15 mouse cellular contexts compared by ENCODE assay signal in genomic region chr1:170795741-170796347, GRCm38 (mm10).
DNase-seq lines count a peak whose midpoint lies in the region; ATAC-seq and TF ChIP-seq lines count a peak whose summit lies in the region.
"Had no signal": no experiment of that assay in that cellular context is flagged by ENCODE, and none has a peak within 500 bp of the region (broad histone marks: within the 10 kb centered on the region; RNA-seq: fewer than 3 reads in every experiment).

No protein-coding gene starts in this region.

- H3K27me3 ChIP-seq in spleen, adult 2 months (ENCODE audit: control insufficient read depth, insufficient read depth, low read length): no peaks in the 10 kb centered on the region
- no peaks in the 10 kb centered on the region for H3K27me3 ChIP-seq in stomach, postnatal 0 days (ENCODE audit: control insufficient read depth, insufficient read depth, low read length)
- H3K27me3 ChIP-seq in hindbrain, embryonic 11.5 days (ENCODE audit: control insufficient read depth, insufficient read depth, low read length): no peaks in the 10 kb centered on the region
- H3K27me3 ChIP-seq: embryonic facial prominence, embryonic 12.5 days; forebrain, embryonic 13.5 days; kidney, embryonic 15.5 days; neural tube, embryonic 15.5 days had no signal

- peak; percentile 65 to 84; a peak in 3 of 4 replicates for ATAC-seq in hematopoietic stem cell, adult 5-6 weeks (replicated peaks in 1 of 2; ENCODE audit: insufficient read depth in 1 of 2, low FRiP score in 2 of 2, low TSS enrichment in 1 of 2, low read depth in 1 of 2, poor library complexity in 2 of 2, severe bottlenecking in 2 of 2)
- ATAC-seq in stomach, postnatal 0 days (ENCODE audit: low FRiP score, low TSS enrichment): no peak
- ATAC-seq in hindbrain, embryonic 11.5 days (ENCODE audit: low FRiP score): no peak
- ATAC-seq: forebrain, embryonic 13.5 days had no signal

- no peaks in the 10 kb centered on the region for H3K9me3 ChIP-seq in stomach, postnatal 0 days (ENCODE audit: control insufficient read depth, low read length)
- no peaks in the 10 kb centered on the region for H3K9me3 ChIP-seq in hindbrain, embryonic 11.5 days (ENCODE audit: control insufficient read depth, low read length)
- H3K9me3 ChIP-seq: embryonic facial prominence, embryonic 12.5 days; forebrain, embryonic 13.5 days; heart, embryonic 10.5 days; kidney, embryonic 15.5 days; neural tube, embryonic 15.5 days had no signal

- no peak for TF ChIP-seq POLR2A in spleen, adult 2 months (IDR thresholded peaks at IDR 0.05; ENCODE audit: low read depth, low read length)

- H3K9ac ChIP-seq in stomach, postnatal 0 days (ENCODE audit: low read length): no peak overlapping the region
- H3K9ac ChIP-seq in hindbrain, embryonic 11.5 days (ENCODE audit: low read depth, low read length): no peak overlapping the region
- H3K9ac ChIP-seq: embryonic facial prominence, embryonic 12.5 days; forebrain, embryonic 13.5 days; kidney, embryonic 15.5 days; neural tube, embryonic 15.5 days had no signal

- TF ChIP-seq EP300 in stomach, postnatal 0 days (optimal IDR thresholded peaks at IDR 0.05): no peak

- H3K27ac ChIP-seq in spleen, adult 2 months (ENCODE audit: insufficient read depth, low read length): peak overlapping the region; percentile 62; the same call in 1 of the 2 replicates
- H3K27ac ChIP-seq in stomach, postnatal 0 days (replicated peaks): no peak overlapping the region
- H3K27ac ChIP-seq in hindbrain, embryonic 11.5 days (ENCODE audit: low read depth, low read length): no peak overlapping the region
- H3K27ac ChIP-seq: embryonic facial prominence, embryonic 12.5 days; forebrain, embryonic 13.5 days; heart, embryonic 10.5 days; kidney, embryonic 15.5 days; neural tube, embryonic 15.5 days had no signal

- no peak for TF ChIP-seq CTCF in spleen, adult 2 months (IDR thresholded peaks at IDR 0.05; ENCODE audit: extremely low read depth, insufficient read depth, insufficient read length, insufficient replicate concordance)
- TF ChIP-seq CTCF in stomach, postnatal 0 days (IDR thresholded peaks at IDR 0.05; ENCODE audit: low read depth): no peak

- H3K4me2 ChIP-seq in stomach, postnatal 0 days (replicated peaks; ENCODE audit: low read depth): no peak overlapping the region
- no peak overlapping the region for H3K4me2 ChIP-seq in hindbrain, embryonic 11.5 days (replicated peaks; ENCODE audit: low read depth, low read length)
- H3K4me2 ChIP-seq: embryonic facial prominence, embryonic 12.5 days; forebrain, embryonic 13.5 days; kidney, embryonic 15.5 days; neural tube, embryonic 15.5 days had no signal

- H3K36me3 ChIP-seq in spleen, adult 2 months (ENCODE audit: control insufficient read depth, insufficient read depth, low read length): peaks cover 14% of the 10 kb centered on the region
- no peaks in the 10 kb centered on the region; the same call in 1 of the 2 replicates for H3K36me3 ChIP-seq in stomach, postnatal 0 days (ENCODE audit: control insufficient read depth, insufficient read depth, low read length)
- no peaks in the 10 kb centered on the region for H3K36me3 ChIP-seq in hindbrain, embryonic 11.5 days (ENCODE audit: control insufficient read depth, insufficient read depth, low read length)

- 44% methylated on average over 9 of the region's 9 CpGs for WGBS in spleen, adult 2 months
- WGBS in stomach, postnatal 0 days: 77% methylated on average over 9 of the region's 9 CpGs
- WGBS in hindbrain, embryonic 11.5 days: 87% methylated on average over 9 of the region's 9 CpGs

- peak in 1 of 2 experiments; percentile 3 for DNase-seq in spleen, adult 2 months (ENCODE audit: low read depth in 1 of 2, low spot score in 2 of 2)
- DNase-seq in spleen, adult 18-20 months: no peak
- DNase-seq in NIH3T3 (ENCODE audit: low read depth): peak; percentile 15
- no peak for DNase-seq in stomach, postnatal 0 days (ENCODE audit: low spot score)
- no peak for DNase-seq in kidney, adult 9 months
- DNase-seq in hindbrain, embryonic 11.5 days (ENCODE audit: low spot score): no peak
- DNase-seq: cerebellum, adult 9-11 months; heart, postnatal 36 days; right cerebral cortex, adult 18-20 months had no signal

- no peaks in the 10 kb centered on the region; the same call in 1 of the 2 replicates for H3K4me1 ChIP-seq in spleen, adult 2 months (ENCODE audit: control insufficient read depth, insufficient read depth, insufficient read length)
- no peaks in the 10 kb centered on the region for H3K4me1 ChIP-seq in stomach, postnatal 0 days (replicated peaks; ENCODE audit: control insufficient read depth, insufficient read depth)
- no peaks in the 10 kb centered on the region for H3K4me1 ChIP-seq in hindbrain, embryonic 11.5 days (replicated peaks; ENCODE audit: control insufficient read depth, insufficient read depth, low read length)
- H3K4me1 ChIP-seq: embryonic facial prominence, embryonic 12.5 days; forebrain, embryonic 13.5 days; kidney, embryonic 15.5 days; neural tube, embryonic 15.5 days had no signal

- no peak overlapping the region for H3K4me3 ChIP-seq in spleen, adult 2 months (ENCODE audit: extremely low read depth, insufficient read depth, insufficient read length)
- no peak overlapping the region for H3K4me3 ChIP-seq in stomach, postnatal 0 days (ENCODE audit: low read depth, low read length)
- H3K4me3 ChIP-seq in hindbrain, embryonic 11.5 days (ENCODE audit: low read depth, low read length): no peak overlapping the region
- H3K4me3 ChIP-seq: embryonic facial prominence, embryonic 12.5 days; forebrain, embryonic 13.5 days; heart, embryonic 10.5 days; kidney, embryonic 15.5 days; neural tube, embryonic 15.5 days had no signal

Comparison
In these comparisons a context has a peak if more than half of its experiments do, and no peak if none do; other contexts are left out.
1. ATAC-seq: peak in hematopoietic stem cell, adult 5-6 weeks (2 of 2); none in stomach, postnatal 0 days (single experiment) and hindbrain, embryonic 11.5 days (single experiment).